Mouse (Mus musculus) cerebellum, adult 8-10 months (tissue): Measurements from ENCODE around the gene Slc7a6.

Experiments
- DNase-seq: peaks from one replicate; pipeline ENCODE4 v3.0.0; 2022

Slc7a6 gene

DNA sequence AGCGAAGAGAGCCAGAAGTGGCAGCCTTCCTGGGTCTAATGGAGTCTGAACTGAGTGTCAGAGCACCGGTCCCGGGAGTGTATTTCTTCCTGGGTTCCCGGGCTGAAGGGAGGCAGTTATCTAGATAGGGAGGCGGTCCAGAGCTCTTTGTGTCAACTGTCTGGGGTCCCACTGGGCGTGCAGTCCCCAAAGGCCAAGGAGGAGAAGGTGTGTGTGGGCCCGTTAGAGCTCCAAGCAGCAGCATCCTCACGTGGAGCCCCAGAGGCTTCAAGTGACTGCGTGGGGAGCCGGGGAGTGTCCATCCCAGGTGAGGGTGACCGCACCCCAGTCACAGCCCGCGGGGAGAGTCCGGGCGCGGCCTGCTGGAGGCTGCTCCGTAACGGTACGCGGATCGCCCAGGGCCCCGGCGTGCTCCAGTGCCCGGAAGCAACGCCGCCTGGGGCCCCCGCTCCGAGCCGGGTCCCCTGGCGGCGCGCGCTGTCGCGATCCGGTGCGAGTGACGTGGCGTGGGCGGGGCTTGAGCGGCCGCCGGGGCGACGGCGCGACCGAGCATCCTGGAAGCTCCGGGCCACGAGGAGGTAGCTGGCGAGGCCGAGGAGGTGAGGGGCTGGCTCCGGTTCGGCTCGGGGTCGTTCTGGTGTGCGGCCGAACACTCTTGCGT is at the start of gene Slc7a6:
Gene Slc7a6 (plus strand): TSS at position 502 of the 661 bp plus-strand sequence.
- peak; percentile 86 for DNase-seq

DNA sequence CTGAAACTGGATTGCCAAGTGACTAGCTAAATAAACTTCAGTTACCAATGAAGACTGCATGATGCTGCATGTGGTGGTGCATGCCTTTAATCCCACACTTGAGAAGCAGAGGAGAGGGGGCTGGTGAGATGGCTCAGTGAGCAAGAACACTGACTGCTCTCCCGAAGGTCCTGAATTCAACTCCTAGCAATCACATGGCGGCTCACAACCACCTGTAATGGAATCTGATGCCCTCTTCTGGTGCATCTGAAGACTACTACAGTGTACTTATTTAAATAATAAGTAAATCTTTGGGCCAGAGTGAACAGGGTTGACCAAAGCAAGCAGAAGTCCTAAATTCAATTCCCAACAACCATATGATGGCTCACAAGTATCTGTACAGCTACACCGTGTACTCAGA is 45.2 kb upstream of the Slc7a6 start:
- DNase-seq = no peak

DNA sequence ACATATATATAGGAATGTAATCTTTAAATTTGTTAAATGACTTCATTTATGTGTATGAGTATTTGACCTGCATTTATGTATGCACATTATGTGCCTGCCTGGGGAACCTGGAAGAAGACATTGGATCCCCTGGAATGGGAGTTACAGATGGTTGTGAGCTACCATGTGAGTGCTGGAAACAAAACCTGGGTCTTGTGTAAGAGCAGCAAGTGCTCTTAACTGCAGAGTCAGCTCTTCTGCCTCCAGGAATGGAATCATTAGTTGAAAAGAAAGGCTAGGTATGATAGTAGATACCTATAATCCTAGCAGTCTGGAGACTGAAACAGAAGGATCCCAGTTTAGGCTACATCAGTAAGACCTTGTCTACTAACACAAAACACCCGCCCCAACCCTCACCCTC is 42.6 kb upstream of the Slc7a6 start:
- DNase-seq = no peak

DNA sequence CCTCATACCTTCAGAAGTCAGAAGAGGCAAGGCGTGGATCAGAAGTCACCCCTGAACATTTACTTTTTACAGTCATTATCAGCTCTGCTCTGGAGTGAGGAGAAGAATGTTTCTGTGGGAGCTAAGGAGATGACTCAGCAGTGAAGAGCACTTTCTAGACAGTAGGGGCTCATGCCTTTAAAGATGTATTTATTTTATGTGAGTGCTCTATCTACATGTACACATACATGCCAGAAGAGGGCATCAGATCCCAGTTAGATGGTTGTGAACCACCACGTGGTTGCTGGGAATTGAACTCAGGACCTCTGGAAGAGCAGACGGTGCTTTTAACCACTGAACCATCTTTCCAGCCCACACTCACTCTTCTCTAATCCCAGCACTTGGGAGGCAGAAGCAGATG is 41.6 kb upstream of the Slc7a6 start:
- no peak for DNase-seq

DNA sequence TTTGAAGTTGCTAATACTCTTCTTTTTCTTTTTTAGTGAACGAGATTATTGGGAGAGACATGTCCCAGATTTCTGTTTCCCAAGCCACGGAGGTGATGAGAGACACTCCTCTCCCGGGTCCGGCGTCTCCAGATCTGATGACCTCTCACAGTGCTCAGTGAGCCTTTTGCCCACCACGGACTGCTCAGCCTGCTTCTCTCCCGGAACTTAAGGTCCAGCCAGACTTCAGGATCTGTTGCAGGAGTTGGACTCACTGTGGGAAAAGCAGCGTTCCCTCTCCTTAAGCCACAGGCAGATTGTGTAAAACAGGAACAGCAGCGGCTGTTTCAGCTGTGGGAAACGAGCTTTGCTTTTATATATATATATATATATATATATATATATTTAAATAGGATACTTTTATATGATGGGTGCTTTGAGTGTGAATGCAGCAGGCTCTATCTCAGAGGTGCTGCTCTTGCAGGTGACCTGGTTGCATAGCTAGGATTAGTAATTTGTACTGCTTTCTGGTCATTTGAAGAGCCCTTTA is 40.7 kb upstream of the Slc7a6 start:
- no peak for DNase-seq

DNA sequence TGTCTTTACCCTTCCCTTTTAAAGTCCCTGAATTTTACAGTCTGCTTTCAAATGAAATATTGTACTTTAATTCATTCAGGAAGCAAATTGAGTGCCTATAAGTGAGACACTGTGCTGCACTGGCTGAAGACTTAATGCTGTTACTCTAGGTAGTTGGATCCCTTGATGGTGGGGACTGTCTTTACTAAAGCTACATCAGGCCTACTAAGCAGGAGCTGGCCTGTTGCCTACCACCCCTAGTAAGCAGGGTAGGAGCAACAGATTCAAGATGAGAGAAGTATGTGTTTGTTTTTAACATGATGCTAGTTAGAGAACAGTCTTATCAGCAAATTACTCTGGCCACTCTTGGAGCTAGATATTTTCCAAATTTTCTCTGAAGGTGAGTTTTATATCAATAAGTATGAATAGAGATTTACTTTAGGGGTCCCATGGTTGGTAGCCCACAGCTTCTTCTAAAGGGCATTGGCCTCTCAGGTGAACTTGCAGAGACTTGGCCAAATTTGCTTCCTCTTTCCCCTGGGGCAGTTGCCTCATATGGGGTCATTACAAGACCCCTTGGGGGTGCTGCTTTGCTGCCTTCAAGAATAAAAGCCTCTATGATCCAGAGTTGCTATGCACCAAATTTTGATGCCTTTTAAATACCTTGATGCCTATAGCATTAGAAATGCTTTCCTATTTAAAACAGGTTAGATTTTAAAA is 39.3 kb upstream of the Slc7a6 start:
- no peak for DNase-seq

DNA sequence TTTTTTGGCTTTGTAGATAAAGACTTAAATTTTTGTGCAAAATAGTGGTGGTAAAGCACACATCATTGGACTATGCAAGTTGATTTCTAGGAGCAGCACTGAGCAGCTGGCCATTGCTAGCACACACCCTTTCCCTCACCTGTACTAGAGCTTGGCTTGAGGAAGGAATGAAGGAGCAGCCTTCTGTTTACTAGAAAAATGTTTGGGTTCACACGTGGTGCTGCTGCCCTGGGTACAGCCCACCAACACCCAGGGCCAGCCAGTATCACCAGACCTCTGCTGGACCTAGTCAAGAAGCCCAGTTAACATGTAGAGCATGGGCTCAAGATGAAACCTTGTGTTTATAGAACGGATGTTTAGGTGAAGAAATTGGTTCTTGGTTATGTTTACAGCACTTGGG is 38.7 kb upstream of the Slc7a6 start:
- DNase-seq = no peak

DNA sequence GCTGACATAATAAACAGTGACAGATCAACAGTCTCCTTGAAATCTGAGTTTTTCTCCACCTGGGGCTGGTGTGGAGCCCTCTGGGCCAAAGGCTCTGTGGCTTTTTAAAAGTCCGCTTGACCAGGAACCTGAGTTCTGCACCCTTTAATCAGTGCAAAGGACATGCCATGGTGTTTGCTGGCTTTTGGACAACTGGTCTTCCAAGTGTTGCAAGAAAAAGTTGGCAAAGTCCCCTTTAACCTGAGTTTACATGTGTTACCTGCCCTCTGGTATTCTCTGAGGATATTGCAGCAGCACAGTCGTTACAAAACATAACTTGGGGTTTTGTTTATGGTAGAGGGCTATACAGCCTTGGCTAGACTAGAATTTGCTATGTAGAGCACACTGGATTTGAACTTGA is 38.2 kb upstream of the Slc7a6 start:
- no peak for DNase-seq

DNA sequence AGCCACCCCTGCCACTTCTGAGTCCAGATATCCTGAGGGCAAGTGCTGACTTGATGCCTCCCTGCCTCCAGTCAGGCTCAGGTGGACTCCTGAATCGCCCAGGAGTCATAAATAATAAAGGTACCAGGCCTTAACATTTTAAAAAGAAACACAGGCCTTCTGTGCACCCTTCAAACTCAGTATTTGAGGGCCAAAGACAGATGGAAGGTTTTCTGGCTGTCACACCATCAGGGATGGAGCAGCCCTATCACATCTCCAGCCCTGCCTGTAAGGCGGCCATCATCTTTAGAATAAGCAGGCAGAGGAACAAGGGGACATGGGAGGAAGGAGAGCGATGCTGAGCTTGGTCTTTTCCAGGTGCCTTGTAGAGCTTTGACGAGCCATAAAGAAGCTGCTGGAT is 37.6 kb upstream of the Slc7a6 start:
- no peak for DNase-seq

DNA sequence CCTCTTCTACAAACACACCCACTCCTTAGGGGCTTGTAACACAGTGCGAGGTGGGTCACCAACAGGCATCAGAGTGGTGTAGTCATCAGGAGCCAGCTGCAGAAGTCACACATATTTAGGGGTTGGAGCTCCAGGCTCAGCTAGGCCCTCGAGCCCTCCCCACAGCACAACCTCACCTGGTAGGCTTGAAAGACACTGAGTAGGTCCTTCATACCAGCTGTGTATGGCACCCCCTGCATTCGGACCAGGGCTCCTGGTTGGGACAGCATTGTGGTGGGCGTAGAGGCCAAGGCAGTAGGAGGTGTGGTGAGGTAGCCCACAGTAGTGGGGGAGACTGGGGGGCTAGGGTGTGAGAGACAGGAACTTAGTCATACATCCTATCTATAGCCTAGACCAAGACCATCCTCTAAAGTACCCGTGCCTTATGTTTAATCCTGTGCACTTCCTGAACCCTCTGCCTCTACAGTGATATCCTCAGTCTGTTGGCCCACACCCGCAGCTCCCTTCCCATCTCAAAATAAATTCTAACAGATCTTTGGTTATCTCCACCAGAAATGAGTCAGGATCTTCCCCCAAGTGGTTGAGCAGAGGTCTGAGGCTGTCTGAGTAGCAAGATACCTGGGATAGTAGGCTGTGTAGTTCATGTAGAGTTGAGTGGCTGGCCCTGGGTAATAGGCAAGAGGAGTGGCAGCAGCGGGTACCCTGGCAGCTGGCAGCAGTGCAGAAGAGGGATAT is 37.0 kb upstream of the Slc7a6 start:
- DNase-seq = no peak

DNA sequence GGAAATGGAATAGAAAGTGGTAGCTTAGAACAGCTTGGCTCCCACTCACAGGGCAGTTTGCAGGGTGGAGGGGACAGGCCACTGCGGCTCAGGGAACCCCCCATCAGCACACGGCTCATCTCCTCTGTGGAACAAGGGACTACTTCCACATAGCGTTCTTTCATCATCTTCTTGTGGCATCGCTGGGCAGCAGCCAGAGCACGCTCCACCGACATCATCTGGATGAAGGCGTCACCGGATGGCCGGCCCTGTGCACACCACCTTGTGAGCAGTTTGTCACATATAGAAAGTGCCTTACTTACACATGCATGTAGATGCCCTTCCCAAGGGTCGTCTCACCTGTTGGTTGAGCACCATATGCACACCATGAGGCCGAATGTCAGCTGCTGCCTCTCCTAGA is 36.3 kb upstream of the Slc7a6 start:
- no peak for DNase-seq

DNA sequence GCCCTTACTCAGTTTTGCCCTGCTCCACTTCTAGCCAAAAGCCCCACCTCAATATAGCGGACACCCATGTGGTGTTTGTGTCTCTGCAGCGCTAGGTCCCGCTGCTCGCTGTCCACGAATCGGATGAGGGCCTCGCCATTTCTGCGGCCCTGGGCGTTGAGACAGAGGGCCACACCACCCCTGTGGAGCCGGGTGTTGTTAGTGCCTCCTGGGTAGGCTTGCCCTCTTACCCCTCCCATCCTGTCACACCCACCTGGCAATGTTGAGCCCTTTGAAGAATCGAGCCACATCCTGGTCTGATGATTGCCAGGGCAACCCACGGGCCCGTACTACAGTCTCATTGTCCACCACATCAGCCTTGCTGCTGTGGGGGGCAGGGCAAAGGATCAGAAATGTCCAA is 35.1 kb upstream of the Slc7a6 start:
- DNase-seq = no peak

DNA sequence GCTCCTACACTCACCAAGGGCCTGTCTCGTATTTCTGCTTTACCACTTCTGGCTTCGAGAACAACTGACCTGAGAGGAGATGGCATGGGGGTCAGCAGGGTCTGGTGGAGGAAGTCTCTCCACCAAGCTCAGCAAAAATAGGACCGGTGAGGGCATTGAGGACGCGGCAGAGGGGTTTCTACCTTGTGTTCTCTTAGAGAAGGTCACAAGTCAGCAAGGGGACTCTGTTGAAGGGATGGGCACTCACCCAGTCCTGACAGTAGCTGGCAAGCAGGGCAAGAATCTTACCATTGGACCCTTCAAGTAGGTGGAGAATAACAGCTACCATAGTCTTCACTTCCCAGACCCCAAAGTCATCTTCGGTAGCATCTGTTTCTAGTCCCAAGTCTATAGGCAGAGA is 34.7 kb upstream of the Slc7a6 start:
- DNase-seq = no peak

DNA sequence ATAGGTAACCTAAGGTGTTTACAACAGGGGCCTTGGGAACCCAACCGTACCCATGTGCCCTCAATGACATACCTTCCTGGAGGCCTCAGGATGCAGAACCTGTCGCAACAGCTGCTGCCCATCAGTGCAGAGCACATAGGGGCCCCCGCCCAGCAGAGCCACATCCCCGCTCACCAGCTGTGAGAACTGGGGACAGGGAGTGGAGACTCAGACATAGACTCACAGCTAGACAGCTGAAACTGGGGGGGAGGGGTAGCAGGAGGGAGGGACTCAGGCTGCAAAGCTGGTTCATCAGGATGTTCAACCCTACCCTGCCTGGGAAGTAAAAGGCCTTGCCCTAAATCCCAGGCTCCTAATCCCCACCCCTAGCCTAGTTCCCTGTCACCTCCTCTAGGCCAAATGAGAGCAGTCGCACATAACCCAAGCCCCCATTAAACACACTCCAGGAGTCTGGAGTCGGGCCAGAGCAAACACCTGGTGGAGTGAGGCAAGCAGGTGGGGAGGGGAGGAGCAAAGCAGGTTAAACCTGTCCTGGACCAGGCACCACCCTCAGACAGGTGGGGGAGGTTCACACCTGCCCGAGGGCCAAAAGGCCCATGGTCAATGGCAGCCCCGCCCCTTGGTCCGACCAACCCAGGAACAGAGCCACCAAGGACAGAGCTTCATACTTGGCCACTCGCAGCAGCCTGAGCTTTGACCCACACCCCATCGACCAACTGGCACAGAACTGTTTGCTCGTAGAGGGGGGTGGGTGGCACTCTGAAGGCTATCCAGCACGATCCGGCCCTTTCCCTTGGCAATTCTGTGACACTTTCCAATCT is 33.7 kb upstream of the Slc7a6 start:
- no peak for DNase-seq

DNA sequence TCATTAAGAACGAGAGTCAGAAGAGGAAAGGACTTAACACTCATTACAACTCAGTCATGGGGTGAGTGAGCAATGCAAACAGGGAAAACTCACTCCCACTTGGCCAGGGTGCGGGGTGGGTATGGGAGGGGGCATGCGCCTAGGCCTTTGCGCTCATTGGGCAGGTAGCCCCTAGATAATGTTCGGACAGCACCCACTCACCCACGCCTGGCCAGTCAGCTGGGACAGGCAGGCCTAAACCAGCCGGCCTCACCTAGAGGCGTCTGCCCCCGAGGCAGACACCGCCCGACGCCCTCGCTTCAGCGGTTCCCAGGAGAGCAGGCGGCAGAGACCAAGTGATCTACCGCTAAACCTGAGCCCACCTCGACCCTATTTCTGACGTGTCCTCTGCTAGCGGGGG is 33.0 kb upstream of the Slc7a6 start:
- no peak for DNase-seq

DNA sequence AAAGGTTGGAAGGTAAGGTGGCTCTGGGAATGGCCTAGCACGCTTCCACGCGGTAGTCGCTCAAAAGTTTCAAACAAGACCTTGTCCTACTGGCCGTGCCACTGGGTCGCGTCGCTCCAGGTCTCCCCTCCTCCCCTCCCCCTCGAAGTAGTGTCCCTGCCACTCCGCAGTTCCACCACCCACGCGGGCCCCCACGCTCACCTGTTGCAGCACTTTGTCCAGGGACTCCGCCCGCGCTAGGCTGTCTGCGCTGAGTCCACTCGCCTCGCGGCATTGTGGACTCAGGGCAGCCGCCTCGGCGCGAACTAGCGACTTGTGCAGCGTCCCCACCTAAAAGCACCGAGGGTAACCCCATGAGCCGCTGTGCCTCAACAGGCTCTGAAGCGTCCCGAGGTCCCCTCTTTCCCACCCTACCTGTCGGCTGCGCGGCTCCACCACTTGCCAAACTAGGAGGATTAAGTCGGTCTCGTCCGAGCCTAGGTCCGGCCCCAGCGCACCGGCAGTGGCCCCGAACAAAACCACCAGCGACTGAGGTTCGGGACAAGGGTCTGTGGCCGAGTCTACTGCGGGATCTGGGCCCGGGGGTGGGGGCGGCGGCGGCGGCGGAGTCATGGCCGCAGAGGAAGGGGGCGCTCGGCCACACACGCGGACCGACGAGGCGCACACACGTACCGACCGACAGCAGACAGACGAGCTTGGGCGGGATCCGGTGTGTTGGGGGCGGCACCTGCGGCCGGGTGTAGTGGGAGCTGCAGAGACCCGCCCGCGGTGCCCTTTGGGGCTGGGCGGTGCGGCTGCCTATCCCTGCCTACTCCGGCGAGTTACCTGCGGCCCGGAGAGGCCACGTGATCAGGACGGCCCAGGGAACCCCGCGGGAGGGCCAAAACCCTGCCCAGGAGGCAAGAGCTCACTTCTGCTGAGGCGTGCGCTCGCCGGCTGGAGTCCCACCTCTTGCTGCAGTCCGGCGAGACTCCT is 32.2 kb upstream of the Slc7a6 start, which contains the start of gene Esrp2:
Gene Esrp2 (minus strand): TSS at position 819 of the 975 bp plus-strand sequence.
- DNase-seq = no peak

DNA sequence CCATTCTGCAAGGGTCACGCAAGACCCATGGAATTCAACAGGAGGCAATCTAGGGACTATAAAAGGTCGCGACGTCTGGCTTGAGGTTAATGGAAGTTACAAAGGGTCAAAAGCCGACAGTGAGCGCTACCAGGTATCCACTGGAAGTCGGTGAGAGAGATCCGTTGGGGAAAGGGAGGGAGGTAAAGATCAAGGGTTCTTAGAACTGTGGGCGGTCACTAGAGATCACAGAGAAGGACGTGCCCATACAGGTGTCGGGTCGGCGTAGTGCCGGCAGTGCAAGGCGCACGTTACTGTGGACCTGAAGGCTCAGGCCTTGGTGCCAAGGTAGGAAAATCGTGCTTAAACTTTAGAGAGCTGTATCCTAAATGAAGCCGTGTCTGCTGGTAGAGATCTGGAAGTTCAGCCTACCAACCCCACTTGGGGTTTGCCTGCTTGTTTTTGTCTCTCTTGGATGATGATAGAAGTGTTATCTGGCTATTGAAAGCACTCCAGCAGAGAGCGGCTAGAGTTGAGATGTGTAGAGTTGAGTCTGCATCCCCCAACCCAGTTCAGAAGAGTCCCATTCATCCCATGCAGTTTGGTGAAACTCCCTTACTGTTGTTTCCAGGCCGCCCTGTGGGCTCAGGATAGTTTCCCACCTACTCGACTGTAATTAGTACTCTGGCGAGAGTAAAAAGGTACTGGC is 31.3 kb upstream of the Slc7a6 start:
- no peak for DNase-seq

DNA sequence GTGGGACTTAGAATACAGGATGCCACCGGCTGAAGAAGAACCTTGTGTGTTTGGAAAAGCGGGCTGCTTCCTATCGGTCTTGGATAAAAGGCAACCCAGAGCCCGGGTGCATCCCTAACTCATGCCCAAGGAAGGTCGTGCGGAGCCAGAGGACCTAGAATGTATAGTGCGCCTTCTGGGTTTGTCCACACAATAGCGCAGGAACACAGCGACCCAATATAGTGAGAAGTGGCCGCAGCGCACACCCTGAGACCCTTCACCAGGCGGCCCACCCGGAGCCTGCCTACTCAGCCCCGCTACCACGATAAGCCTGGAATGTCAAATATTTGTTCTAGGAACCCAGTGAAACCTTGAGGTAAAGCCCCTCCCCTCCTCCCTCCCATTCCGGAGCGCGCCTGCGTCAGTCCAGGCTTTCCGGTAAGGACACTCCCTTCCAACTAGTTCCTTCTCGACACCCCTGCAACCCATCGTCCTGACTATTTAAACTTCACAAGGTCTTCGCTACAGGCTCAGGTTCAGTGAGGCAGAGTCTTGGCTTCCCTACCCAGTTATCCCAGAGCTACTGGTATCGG is 30.7 kb upstream of the Slc7a6 start:
- no peak for DNase-seq

DNA sequence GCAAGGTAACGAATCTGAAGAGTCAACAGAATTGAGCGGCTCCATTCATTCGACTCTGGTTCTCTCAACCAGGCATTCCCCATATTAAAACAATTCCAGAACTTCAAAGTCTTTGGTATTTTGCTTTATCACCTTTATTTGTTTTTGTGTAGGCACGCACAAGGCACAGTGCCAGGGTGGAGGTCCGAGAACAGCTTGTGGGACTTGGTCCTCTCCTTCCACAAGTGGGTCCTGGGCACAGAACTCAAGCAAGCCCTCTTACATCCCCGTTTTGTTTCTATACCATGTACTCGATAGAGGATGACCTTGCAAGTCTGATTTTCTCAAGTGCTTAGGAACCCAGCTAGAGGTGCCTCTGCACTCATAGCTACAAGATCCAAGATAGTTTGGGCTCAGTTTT is 30.0 kb upstream of the Slc7a6 start:
- DNase-seq = no peak

DNA sequence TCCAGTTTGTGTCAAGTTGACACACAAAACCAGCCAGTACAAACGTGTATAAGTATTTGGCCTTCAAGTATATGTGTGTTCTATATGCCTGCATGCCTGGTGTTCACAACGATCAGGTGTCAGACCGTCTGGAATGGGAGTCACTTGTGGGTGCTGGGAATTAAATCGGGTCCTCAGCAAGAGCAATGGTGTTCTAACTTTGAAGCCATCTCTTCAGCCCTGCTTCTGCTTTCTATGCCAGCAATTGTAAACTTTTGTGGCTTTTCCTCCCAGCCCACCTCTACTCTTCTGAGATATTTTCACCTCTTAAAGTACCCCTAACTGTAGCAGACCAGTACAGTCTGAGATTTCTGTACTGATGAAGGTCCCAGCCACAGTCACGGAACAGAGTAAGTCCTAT is 28.5 kb upstream of the Slc7a6 start:
- no peak for DNase-seq

DNA sequence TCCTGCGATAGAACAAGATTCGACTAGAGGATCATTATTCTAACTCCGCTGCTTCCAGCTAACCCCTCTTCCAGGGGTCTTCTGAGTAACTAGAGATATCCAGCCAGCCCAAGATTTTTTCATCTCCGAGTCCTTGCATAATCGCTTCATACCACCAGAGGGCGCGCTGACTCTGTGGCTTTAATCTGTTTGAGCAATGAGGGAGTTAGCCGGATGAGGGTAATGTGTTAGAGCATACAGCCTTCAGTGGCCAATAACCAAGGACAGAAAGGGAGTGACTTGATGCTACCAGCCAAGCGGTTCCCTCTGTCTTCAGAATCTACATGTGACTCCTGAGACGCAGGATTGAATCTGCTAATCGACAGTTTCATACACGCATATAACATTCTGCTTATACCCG is 27.9 kb upstream of the Slc7a6 start:
- peak; percentile 80 for DNase-seq
